Comparison of ENCODE assay signal across 14 mouse cellular contexts in the genomic region with DNA sequence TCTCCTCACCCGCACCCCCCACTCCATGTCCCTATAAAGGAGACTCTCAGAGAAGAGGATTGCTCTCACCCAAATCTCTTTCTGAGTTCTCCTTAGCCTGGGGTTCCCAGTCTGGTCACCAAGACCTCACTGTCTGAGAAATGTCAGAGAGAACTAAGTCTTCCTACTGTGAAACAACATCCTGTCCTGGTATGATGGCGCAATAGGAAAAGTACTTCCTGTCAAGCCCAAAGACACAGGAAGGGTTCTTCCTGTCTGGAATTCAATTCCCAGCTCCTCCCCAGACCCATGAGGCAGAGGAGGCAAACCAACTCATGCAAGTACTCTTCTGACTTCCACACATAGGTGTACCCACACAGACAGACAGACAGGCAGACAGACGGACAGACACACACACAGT. TPM values are rescaled to one million over a fixed set of nuclear protein-coding genes. Genes with fewer than 3 reads are reported as not detected.
DNase-seq lines count a peak whose midpoint lies in the region; ATAC-seq and TF ChIP-seq lines count a peak whose summit lies in the region.
"Had no signal": no experiment of that assay in that cellular context is flagged by ENCODE, and none has a peak within 500 bp of the region (broad histone marks: within the 10 kb centered on the region; RNA-seq: fewer than 3 reads in every experiment).

No protein-coding gene starts in this region.

- H3K9ac ChIP-seq in lung, embryonic 15.5 days: no peak overlapping the region
- H3K9ac ChIP-seq: midbrain, embryonic 13.5 days; stomach, embryonic 15.5 days had no signal

- TF ChIP-seq CTCF in kidney, adult 2 months (conservative IDR thresholded peaks at IDR 0.05; ENCODE audit: insufficient read depth, insufficient read length, low read depth, low read length): no peak

- peak; percentile 67 for DNase-seq in kidney, adult 2 months
- DNase-seq in kidney, postnatal 4 days: no peak
- DNase-seq in 416B (ENCODE audit: low read depth) (peak; percentile 28), R1 (ENCODE audit: low read depth, low spot score) (peak; percentile 39)
- DNase-seq in cerebellum, adult 8-10 months: no peak
- no peak for DNase-seq in T-cell, adult 2 months (ENCODE audit: low spot score)
- DNase-seq: cerebellum, adult 18-20 months; left cerebral cortex, postnatal 4 days; thymus, postnatal 25 days had no signal

- H3K27ac ChIP-seq in kidney, adult 2 months (ENCODE audit: insufficient read depth, low read depth, low read length): peak overlapping the region; percentile 87
- peak overlapping the region; percentile 31; the same call in 1 of the 2 replicates for H3K27ac ChIP-seq in lung, embryonic 15.5 days
- H3K27ac ChIP-seq: midbrain, embryonic 13.5 days; stomach, embryonic 15.5 days had no signal

- H3K27me3 ChIP-seq in kidney, adult 2 months (replicated peaks; ENCODE audit: control insufficient read depth, insufficient read depth, low read length): no peaks in the 10 kb centered on the region
- no peaks in the 10 kb centered on the region for H3K27me3 ChIP-seq in lung, embryonic 15.5 days
- H3K27me3 ChIP-seq: midbrain, embryonic 13.5 days; stomach, embryonic 15.5 days had no signal

- H3K9me3 ChIP-seq in lung, embryonic 15.5 days: no peaks in the 10 kb centered on the region
- H3K9me3 ChIP-seq: forebrain, embryonic 10.5 days; midbrain, embryonic 13.5 days; stomach, embryonic 15.5 days had no signal

- no peaks in the 10 kb centered on the region for H3K4me1 ChIP-seq in kidney, adult 2 months (ENCODE audit: control insufficient read depth, insufficient read depth, low read length)
- H3K4me1 ChIP-seq in lung, embryonic 15.5 days: peaks cover 11% of the 10 kb centered on the region

- WGBS in kidney, adult 2 months: 85% methylated on average over 3 of the region's 3 CpGs
- WGBS in lung, embryonic 15.5 days: 82% methylated on average over 3 of the region's 3 CpGs

- no peak for ATAC-seq in lung, embryonic 15.5 days (ENCODE audit: borderline replicate concordance, extremely low read depth, low FRiP score, low TSS enrichment)
- ATAC-seq: intestine, embryonic 16.5 days; midbrain, embryonic 13.5 days had no signal

- H3K4me2 ChIP-seq in lung, embryonic 15.5 days: no peak overlapping the region
- H3K4me2 ChIP-seq: midbrain, embryonic 13.5 days; stomach, embryonic 15.5 days had no signal

- H3K36me3 ChIP-seq in kidney, adult 2 months (ENCODE audit: control insufficient read depth, insufficient read depth, low read length): no peaks in the 10 kb centered on the region
- no peaks in the 10 kb centered on the region for H3K36me3 ChIP-seq in lung, embryonic 15.5 days
- H3K36me3 ChIP-seq: forebrain, embryonic 10.5 days; midbrain, embryonic 13.5 days; stomach, embryonic 15.5 days had no signal

- no peak for TF ChIP-seq POLR2A in kidney, adult 2 months (IDR thresholded peaks at IDR 0.05; ENCODE audit: low read depth, low read length)

- H3K4me3 ChIP-seq in kidney, adult 2 months (ENCODE audit: insufficient read depth, low read depth, low read length): no peak overlapping the region
- no peak overlapping the region for H3K4me3 ChIP-seq in lung, embryonic 15.5 days
- H3K4me3 ChIP-seq: forebrain, embryonic 10.5 days; midbrain, embryonic 13.5 days; stomach, embryonic 15.5 days had no signal

RNA-seq across cellular contexts. Expression of a gene that starts 7.9 kb away (rescaled TPM):
- 47.6 and 57.7 TPM in 2 replicates for polyA plus RNA-seq in kidney, adult 2 months (2012; rRNA removed)
- polyA plus RNA-seq in lung, embryonic 15.5 days (2015; fragmentation: Nextera tagmentation; extraction: Ambion mirVana): 44.0 and 50.9 TPM in 2 replicates

RNA-seq across cellular contexts. Expression of a gene that starts 13.9 kb away (rescaled TPM):
- 310 and 336 TPM in 2 replicates for polyA plus RNA-seq in kidney, adult 2 months (2012; rRNA removed)
- 2.6 and 2.8 TPM in 2 replicates for polyA plus RNA-seq in lung, embryonic 15.5 days (2015; fragmentation: Nextera tagmentation; extraction: Ambion mirVana)

RNA-seq across cellular contexts. Expression of a gene that starts 33.3 kb away (rescaled TPM):
- polyA plus RNA-seq in kidney, adult 2 months (2012; rRNA removed): 11.9 and 19.3 TPM in 2 replicates
- 63.3 and 63.6 TPM in 2 replicates for polyA plus RNA-seq in lung, embryonic 15.5 days (2015; fragmentation: Nextera tagmentation; extraction: Ambion mirVana)

Comparison
In these comparisons a context has a peak if more than half of its experiments do, and no peak if none do; other contexts are left out.
1. DNase-seq: peak in kidney, adult 2 months (single experiment), 416B (single experiment) and R1 (single experiment); none in kidney, postnatal 4 days (0 of 2), cerebellum, adult 8-10 months (single experiment) and T-cell, adult 2 months (single experiment).
2. RNA of a gene that starts 13.9 kb away (polyA plus RNA-seq): 310 to 336 TPM in kidney, adult 2 months; 2.6 to 2.8 TPM in lung, embryonic 15.5 days; every median in the first group is over 10 times any median in the second.